Mouse (Mus musculus) olfactory bulb, adult 2 months (tissue): ENCODE results near the gene Uba52.
A peak's percentile ranks its signal among the peaks of the same experiment; 100 is the strongest.

Experiments
- CTCF ChIP-seq: fragments of 200-500 bp; IDR thresholded peaks from 2 replicates; pipeline ENCODE4 v1.5.1; 2012; ENCODE audit warnings: low read depth, mild to moderate bottlenecking, low read length, moderate library complexity; ENCODE audit not compliant: insufficient read depth
- POLR2A ChIP-seq: fragments of 200-500 bp; IDR thresholded peaks from 2 replicates; pipeline ENCODE4 v1.6.1; 2012; ENCODE audit warnings: mild to moderate bottlenecking, low read depth, low read length, moderate library complexity; ENCODE audit not compliant: insufficient read depth

DNA sequence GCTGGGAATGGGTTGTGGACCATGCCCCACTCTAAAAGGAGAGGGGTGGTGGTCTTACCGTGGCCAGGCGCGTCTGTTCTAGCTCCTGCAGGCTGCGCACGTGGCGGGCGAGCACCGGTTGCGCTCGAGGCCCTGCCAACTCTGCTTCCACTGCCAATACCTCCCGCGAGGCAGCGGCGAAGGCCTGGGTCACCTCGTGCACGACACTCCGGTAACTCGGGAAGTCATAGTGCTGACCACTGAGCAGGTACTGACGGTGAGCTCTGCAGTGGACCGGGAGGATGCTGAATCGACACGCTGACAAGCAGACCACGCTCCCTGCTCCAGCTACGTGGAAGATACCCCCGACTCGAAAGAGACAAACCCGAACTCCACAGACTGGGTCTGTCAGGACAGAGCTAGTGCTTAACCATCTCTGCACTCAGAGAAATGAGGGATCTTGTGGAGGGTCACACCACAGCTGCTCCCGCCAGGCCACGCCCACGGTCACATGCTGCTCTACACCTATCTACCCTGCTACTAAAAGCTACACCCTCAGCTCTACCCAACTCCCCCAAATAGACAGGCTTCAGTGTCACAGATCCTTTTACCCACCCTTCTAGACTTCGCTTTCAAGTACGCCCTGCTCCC lies 4.8 kb downstream of the Uba52 start:
- TF ChIP-seq CTCF (peak; percentile 15; the same call in 1 of the 2 replicates), POLR2A (no peak)
